Mouse (Mus musculus) heart, postnatal 14 days (tissue): ENCODE measurements around the gene Fam20a. TPM values are rescaled to one million over a fixed set of nuclear protein-coding genes. Genes with fewer than 3 reads are reported as not detected.

Source experiments
- DNase-seq, 2 experiments: peaks; one replicate each; pipeline ENCODE4 v3.0.0; 2021 to 2022
- intact Hi-C: fragments of 180-260 bp; cut with DNase I; formaldehyde crosslinking; loops from one replicate; pipeline ENCODE4 v1.15.1; 2025
- total RNA-seq, 2 experiments: library from RNA; stranded (reverse); gene quantifications; 2 replicates each; pipeline ENCODE4 v1.2.3; 2021

Gene Fam20a
- total RNA-seq, 2 experiments from 2014 or later = 5.5 to 5.7 TPM

DNA sequence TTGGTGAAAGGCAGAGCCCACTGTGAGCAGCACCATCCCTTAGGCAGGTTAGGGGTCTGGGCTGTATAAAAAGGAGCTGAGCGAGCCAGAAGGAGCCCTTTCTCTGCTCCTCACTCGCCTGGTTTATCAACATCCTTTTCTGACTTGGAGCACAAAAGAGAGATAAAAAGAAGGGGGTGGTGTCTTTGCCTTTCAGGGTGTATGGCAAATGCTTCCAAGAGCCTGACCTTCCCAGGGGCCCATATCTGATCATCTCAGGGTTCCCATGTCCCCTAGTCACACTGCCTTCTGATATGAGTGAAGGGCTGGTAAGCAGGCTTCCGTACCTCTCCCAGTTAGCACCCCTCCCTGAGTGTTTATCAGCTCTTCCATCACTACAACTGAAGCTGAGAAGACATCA lies 94.0 kb downstream of the Fam20a start:
- no peak for DNase-seq
- intact Hi-C loops = no loop called here

DNA sequence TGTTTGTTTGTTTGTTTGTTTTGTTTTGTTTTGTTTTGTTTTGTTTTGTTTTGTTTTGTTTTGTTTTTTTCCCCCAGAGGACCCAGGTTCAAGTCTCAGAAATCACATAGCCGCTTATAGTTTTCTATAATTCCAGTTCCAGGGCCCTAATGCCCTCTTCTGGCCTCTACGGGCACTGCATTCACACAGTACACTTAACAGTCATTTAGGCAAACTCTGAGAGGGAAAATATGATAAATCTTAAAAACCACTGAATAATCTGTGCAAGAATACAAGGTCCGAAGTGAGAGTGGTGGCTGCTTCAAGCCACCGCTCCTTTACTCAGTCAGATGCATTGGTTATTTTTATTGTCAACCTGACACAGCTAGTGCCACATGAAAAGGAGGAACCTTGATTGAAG lies 94.4 kb downstream of the Fam20a start:
- intact Hi-C loops = no loop called here
- peak in 1 of 2 experiments; percentile 38 for DNase-seq

DNA sequence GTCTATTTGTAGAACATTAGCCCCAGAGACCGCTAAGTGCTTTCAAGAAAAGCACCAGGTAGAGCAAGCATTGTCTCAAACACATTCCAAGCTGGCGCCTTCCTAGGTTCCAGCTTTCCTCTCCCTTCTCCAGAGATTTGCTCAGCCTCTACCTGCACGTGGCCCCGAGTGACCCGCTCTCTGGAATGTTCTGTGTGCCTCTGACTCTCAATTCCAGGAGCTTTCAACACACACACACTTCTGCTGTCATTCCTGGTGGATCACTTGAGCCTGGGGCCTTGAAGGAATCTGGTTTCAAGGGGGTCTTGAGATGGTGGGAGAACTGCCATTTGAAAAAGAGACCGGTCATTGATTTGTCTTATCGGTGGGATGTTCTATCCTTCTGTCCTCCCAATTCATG lies 98.8 kb downstream of the Fam20a start:
- DNase-seq = no peak
- intact Hi-C loops = loop anchor here (5.0 kb wide), 1 partner anchor 381 kb away; no protein-coding TSS in a partner anchor

DNA sequence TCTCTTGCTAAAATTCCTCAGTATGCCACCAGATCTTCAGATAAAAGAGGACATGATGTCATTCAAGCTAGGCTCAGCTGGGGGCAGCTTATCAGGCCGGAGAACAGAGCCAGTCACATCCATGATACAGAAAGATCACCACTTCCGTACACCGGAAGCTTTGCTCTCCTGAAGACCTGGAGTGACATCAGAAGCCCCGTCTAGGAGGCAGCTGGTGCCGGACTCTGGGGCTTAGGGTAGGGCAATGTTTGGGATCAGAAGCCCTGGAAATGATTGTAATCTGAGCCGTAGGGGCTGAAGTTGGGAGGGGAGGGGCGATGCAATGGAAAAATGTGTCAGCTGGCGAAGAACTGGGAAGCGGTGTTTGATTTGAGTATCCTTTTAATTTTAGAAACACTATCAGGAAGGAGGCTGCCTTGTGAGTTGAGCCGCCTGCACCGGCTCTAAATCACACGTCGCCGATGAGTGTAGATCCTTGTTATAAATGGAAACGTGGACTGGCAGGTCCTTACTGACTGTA lies 99.5 kb downstream of the Fam20a start:
- intact Hi-C loops = loop anchor here (5.0 kb wide), 1 partner anchor 380 kb away; no protein-coding TSS in a partner anchor
- DNase-seq = peak; percentile 28 to 29

DNA sequence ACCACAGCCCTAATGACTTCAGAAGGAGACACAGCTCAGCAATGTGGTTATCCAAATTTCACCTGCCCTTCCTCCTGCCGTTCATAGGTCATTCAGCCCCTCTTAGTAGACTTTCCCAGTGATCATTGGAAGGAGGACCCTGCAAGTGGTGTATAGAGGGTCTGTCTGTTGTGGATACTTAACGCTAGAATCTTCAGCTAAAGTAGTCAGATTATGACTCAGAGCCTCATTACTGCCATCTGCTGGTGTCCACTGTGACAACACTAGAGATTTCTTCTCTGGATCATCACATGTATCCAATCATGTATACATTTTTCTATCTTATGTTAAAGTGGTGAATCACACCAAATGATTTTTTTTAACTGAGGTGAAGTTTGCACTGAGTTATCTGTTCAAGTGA lies 100.9 kb downstream of the Fam20a start:
- intact Hi-C loops = loop anchor here (2.0 to 5.0 kb wide), 2 partner anchors 240 to 379 kb away; no protein-coding TSS in a partner anchor
- DNase-seq = peak; percentile 56 to 75

DNA sequence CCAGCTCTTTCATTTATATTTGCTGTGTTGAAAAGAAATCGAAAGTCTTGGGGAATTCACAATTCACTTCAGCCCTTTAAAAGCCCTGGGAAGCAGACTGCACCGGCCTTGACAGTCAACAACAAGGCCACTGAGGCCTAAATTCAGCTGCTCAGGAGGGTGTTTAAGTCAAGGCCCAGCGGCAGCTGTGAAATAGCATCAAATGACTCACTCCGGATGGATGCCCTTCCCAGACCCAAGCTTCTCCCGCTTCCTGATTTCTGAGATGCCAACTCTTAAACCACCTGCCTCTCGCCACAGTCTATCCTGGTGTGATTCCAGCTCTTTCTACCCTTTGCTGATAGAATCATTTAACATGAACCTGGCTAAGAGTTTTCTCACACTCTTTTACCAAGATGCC lies 101.7 kb downstream of the Fam20a start:
- no peak for DNase-seq
- intact Hi-C loops = loop anchor here (2.0 to 5.0 kb wide), 2 partner anchors 240 to 378 kb away; no protein-coding TSS in a partner anchor

Other genes starting within 250 kb of the Fam20a start
- 1 to 10 TPM; 2.7 to 2.8 TPM for gene Arsg, start 248.9 kb downstream of the Fam20a start, total RNA-seq
- 1 to 10 TPM; 7.3 to 7.7 TPM for gene Slc16a6, start 248.7 kb downstream of the Fam20a start, total RNA-seq
- gene Wipi1, start 110.3 kb downstream of the Fam20a start, total RNA-seq = 100 to 1,000 TPM in 1 of 2 experiments, 10 to 100 TPM in 1; 98.4 to 101 TPM
- gene Prkar1a, start 72.9 kb downstream of the Fam20a start, total RNA-seq = 100 to 1,000 TPM; 365 to 412 TPM
- gene 1700012B07Rik, start 105.8 kb upstream of the Fam20a start, total RNA-seq = not detected